Mouse (Mus musculus) testis, adult 2 months (tissue): ENCODE results near the gene Ankrd23.

Experiments
- CTCF ChIP-seq: fragments of 200-500 bp; IDR thresholded peaks from 2 replicates; pipeline ENCODE4 v1.5.1; 2012; ENCODE audit warnings: low read depth, mild to moderate bottlenecking, inconsistent platforms, low read length, moderate library complexity; ENCODE audit not compliant: control insufficient read depth, insufficient read depth, insufficient replicate concordance
- POLR2A ChIP-seq: fragments of 200-500 bp; IDR thresholded peaks from 2 replicates; pipeline ENCODE4 v1.6.1; 2012; ENCODE audit warnings: low read depth, mild to moderate bottlenecking, inconsistent platforms, low read length, moderate library complexity; ENCODE audit not compliant: control insufficient read depth

DNA sequence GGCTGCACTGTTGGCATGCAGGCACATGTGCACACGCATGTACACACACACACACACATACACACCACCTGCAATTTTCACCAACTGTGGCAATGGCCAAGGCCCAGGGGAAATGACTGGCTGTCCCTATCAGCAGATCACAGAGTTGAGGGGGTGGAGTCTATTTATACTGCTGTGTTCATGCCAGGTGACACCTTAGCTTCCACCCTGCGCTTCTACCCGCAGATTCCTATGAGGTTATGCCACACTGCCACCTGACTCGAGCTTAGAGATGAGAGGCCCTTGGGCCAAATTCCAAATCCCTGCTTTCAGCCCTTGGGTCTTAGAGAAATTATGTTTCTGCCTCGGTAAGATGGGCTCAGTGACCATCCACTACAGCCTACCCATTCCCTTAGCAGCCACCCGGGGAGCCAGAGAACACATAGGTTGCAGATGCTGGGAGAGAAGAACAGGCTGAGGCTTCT is 2.1 kb downstream of the Ankrd23 start:
- TF ChIP-seq CTCF (no peak), POLR2A (0 out of 2 replicates have a peak, but pooled peaks have one; percentile 9)
